Mouse (Mus musculus) lung, embryonic 16.5 days (tissue): Measurements from ENCODE around the gene Babam2. TPM values are rescaled to one million over a fixed set of nuclear protein-coding genes. Genes with fewer than 3 reads are reported as not detected.

Source experiments
- ATAC-seq: fragments of 200-750 bp; cut with Nextera tagmentation; 2 replicates; pipeline ENCODE4 v1.8.0; 2017; ENCODE audit warnings: low read depth, mild to moderate bottlenecking, moderate library complexity
- H3K27ac ChIP-seq: fragments of 300-500 bp; sonication (generic); 2 replicates; pipeline ENCODE4 v1.5.1; 2014; ENCODE audit warnings: mild to moderate bottlenecking, control low read depth, low read length
- H3K27me3 ChIP-seq: fragments of 300-500 bp; sonication (generic); 2 replicates; pipeline ENCODE4 v1.6.1; 2014; ENCODE audit warnings: low read depth, low read length, mixed read lengths; ENCODE audit not compliant: control insufficient read depth, insufficient read depth
- H3K36me3 ChIP-seq: fragments of 300-500 bp; sonication (generic); 2 replicates; pipeline ENCODE4 v1.6.1; 2014; ENCODE audit warnings: low read length; ENCODE audit not compliant: control insufficient read depth, insufficient read depth
- H3K4me1 ChIP-seq: fragments of 300-500 bp; sonication (generic); replicated peaks from 2 replicates; pipeline ENCODE4 v1.6.1; 2014; ENCODE audit warnings: low read length, mixed read lengths; ENCODE audit not compliant: control insufficient read depth, insufficient read depth
- H3K4me2 ChIP-seq: fragments of 300-500 bp; sonication (generic); 2 replicates; pipeline ENCODE4 v1.6.1; 2014; ENCODE audit warnings: low read depth, low read length, control low read depth
- H3K4me3 ChIP-seq: fragments of 300-500 bp; sonication (generic); 2 replicates; pipeline ENCODE4 v1.5.1; 2014; ENCODE audit warnings: mild to moderate bottlenecking, low read length, control low read depth
- H3K9ac ChIP-seq: fragments of 300-500 bp; sonication (generic); 2 replicates; pipeline ENCODE4 v1.6.1; 2014; ENCODE audit warnings: low read length, control low read depth
- H3K9me3 ChIP-seq: fragments of 300-500 bp; sonication (generic); 2 replicates; pipeline ENCODE4 v1.6.1; 2016; ENCODE audit warnings: low read length; ENCODE audit not compliant: control insufficient read depth
- WGBS: fragments of 180-500 bp; shearing (Covaris S2); extraction: QIAGEN DNeasy Blood & Tissue Kit; methylation state at CpG from one replicate; pipeline ENCODE4 v1.1.7; 2014; 5-methylcytosine and 5-hydroxymethylcytosine counted together
- polyA plus RNA-seq: library from polyadenylated mRNA; unstranded; fragments of >200 nt; fragmentation: Nextera tagmentation; extraction: Ambion mirVana; gene quantifications from 2 replicates; pipeline ENCODE4 v1.2.1, GENCODE M21; 2015

Babam2 gene
- polyA plus RNA-seq, 1 experiment from 2014 or later: 51.9 TPM

DNA sequence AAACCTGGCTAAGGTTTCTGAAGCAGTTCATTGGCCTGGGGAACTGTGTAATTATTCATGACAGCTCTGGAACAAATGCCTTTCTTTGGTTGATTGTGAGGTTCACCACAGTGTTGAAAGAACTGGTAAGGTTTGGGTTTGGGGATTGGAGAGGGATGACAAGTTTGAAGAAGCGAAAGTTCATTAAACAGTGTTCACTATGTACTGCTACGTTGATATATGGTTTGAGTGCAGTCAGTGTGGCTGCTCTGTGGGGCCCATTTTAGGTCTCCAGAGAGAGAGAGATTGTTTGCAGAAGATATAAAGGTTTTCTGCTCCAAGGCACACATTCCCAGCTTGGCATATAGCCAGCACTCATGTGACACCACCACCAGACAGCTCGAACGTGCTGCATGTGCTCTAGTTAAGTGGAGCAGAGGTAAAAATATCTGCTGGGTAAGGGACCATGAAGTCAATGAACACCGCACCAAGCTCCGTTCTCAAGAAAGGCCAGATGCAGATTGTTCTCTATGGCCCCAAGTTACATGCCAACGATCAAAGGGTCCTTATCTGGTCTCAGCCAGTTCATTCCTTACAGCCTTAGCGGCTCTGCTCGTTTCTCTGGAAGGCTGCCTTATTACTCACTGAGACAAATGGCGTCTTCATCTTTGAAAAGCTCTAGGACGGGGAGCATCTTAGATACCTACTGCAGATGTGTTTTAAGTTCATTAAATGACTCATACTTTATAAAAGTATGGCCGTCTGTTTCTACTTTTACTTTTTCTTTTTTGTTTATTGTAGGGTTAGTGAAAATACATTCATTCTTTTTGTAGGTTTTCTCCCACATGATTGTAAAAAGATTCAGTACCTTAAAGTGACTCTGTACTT, 113.5 kb downstream of the Babam2 start:
- H3K27me3 ChIP-seq: no peaks in the 10 kb centered on the region
- no peak overlapping the region; the same call in 1 of the 2 replicates for H3K27ac ChIP-seq
- WGBS: 21% methylated on average over 12 of the region's 12 CpGs
- H3K4me2 ChIP-seq: peak overlapping the region; percentile 25; the same call in 1 of the 2 replicates
- H3K4me3 ChIP-seq: no peak overlapping the region
- peak; percentile 74 for ATAC-seq
- no peak overlapping the region for H3K9ac ChIP-seq
- H3K9me3 ChIP-seq: no peaks in the 10 kb centered on the region
- H3K4me1 ChIP-seq: peaks cover 7% of the 10 kb centered on the region
- H3K36me3 ChIP-seq: no peaks in the 10 kb centered on the region

GRCm38 (mm10) chr5:31811663-31812001, 114.1 kb downstream of the Babam2 start:
- no peak overlapping the region for H3K4me2 ChIP-seq
- WGBS: 83% methylated on average over 1 of the region's 1 CpGs
- no peak overlapping the region for H3K27ac ChIP-seq

GRCm38 (mm10) chr5:31813156-31813675, 115.7 kb downstream of the Babam2 start:
- Histone ChIP-seq H3K4me2 (no peak overlapping the region), H3K9me3 (no peaks in the 10 kb centered on the region), H3K27ac (no peak overlapping the region), H3K4me1 (peaks cover 7% of the 10 kb centered on the region), H3K36me3 (no peaks in the 10 kb centered on the region), H3K27me3 (no peaks in the 10 kb centered on the region), H3K4me3 (no peak overlapping the region), H3K9ac (no peak overlapping the region)
- WGBS: 72% methylated on average over 6 of the region's 6 CpGs
- ATAC-seq: no peak

More at GRCm38 (mm10) chr5:31811663-31812001, 114.1 kb downstream of the Babam2 start:
- no peaks in the 10 kb centered on the region for H3K9me3 ChIP-seq
- no peak for ATAC-seq
- H3K4me3 ChIP-seq: no peak overlapping the region
- H3K4me1 ChIP-seq: peaks cover 7% of the 10 kb centered on the region
- no peaks in the 10 kb centered on the region for H3K27me3 ChIP-seq
- H3K9ac ChIP-seq: no peak overlapping the region
- H3K36me3 ChIP-seq: no peaks in the 10 kb centered on the region

GRCm38 (mm10) chr5:31814068-31814467, 116.6 kb downstream of the Babam2 start:
- 79% methylated on average over 4 of the region's 4 CpGs for WGBS
- no peak overlapping the region for H3K27ac ChIP-seq
- no peak for ATAC-seq

GRCm38 (mm10) chr5:31815129-31815528, 117.6 kb downstream of the Babam2 start:
- no peaks in the 10 kb centered on the region for H3K27me3 ChIP-seq
- no peak overlapping the region for H3K9ac ChIP-seq
- no peak overlapping the region for H3K4me3 ChIP-seq
- H3K4me1 ChIP-seq: peaks cover 7% of the 10 kb centered on the region
- ATAC-seq: no peak; the same call in 1 of the 2 replicates
- 68% methylated on average over 7 of the region's 7 CpGs for WGBS
- no peaks in the 10 kb centered on the region for H3K9me3 ChIP-seq
- no peak overlapping the region for H3K27ac ChIP-seq
- no peak overlapping the region for H3K4me2 ChIP-seq
- no peaks in the 10 kb centered on the region for H3K36me3 ChIP-seq

More at GRCm38 (mm10) chr5:31814068-31814467, 116.6 kb downstream of the Babam2 start:
- Histone ChIP-seq H3K4me3 (no peak overlapping the region), H3K27me3 (no peaks in the 10 kb centered on the region), H3K4me2 (no peak overlapping the region), H3K9ac (no peak overlapping the region), H3K9me3 (no peaks in the 10 kb centered on the region), H3K4me1 (peaks cover 7% of the 10 kb centered on the region), H3K36me3 (no peaks in the 10 kb centered on the region)

DNA sequence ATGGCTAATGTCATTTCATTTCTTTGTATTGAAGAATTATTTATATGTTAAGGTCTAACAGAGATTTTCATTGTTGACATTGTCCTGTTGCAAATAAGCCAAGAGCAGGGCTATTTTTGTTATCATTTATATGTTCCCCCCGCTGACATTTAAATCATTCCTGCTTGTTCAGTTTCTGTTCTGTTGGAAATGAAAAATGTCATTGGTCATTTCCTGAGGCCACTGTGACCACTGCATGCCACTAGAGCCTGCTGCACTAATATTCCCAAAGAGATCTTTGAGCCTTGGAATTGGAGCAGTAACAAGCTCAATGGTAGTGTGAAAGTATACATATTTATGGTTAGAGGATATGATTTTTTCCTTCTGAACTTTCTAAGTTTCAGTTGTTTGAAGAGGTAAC, 118.6 kb downstream of the Babam2 start:
- no peaks in the 10 kb centered on the region for H3K27me3 ChIP-seq
- no peak overlapping the region for H3K9ac ChIP-seq
- 61% methylated on average over 1 of the region's 1 CpGs for WGBS
- no peaks in the 10 kb centered on the region for H3K9me3 ChIP-seq
- H3K36me3 ChIP-seq: no peaks in the 10 kb centered on the region
- peaks cover 2% of the 10 kb centered on the region; the same call in 1 of the 2 replicates for H3K4me1 ChIP-seq
- H3K27ac ChIP-seq: no peak overlapping the region
- no peak overlapping the region for H3K4me2 ChIP-seq
- H3K4me3 ChIP-seq: no peak overlapping the region
- no peak for ATAC-seq

DNA sequence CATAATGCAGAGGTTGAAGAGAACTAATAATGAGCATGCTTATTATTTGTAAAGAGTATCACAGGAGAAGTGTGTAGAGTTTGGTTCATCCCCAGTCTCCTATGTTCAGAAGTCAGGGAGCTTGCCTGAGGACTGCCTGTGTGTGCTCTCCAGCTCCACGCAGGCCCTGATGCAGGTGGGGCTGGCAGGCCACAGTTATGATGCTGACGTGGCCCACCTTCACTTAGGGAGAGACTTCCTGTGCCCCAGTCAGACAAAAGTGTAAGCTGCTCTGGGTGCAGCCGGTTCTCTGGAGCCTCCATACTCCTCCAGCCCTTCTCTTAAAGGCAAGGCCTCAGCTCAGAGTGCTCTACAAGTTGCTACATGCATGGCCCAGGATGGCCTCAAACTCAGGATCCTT, 123.3 kb downstream of the Babam2 start:
- ATAC-seq: no peak
- H3K9ac ChIP-seq: no peak overlapping the region
- H3K4me1 ChIP-seq: no peaks in the 10 kb centered on the region
- H3K4me2 ChIP-seq: no peak overlapping the region
- no peaks in the 10 kb centered on the region for H3K9me3 ChIP-seq
- no peaks in the 10 kb centered on the region for H3K36me3 ChIP-seq
- no peak overlapping the region for H3K27ac ChIP-seq
- 75% methylated on average over 3 of the region's 3 CpGs for WGBS
- no peak overlapping the region for H3K4me3 ChIP-seq
- H3K27me3 ChIP-seq: no peaks in the 10 kb centered on the region

DNA sequence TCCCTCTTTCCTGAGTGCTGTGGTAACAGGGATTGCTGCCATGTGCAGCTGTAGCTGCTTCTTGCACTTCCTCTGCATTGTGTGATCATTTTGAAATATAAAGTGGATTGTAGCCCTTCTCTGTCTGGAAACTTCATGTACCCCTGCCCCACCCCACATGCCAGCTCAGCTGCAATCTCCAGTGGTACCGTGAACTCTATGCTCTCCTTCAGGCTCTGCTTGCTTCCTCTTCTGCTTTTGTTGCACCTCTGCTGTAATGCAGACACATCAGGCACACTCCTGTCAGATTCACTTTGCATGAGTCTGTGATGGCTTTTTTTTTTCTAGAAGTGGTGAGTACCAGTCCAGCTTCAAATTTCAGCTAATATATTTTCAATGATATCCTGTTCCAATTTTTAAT, 123.7 kb downstream of the Babam2 start:
- H3K27me3 ChIP-seq: no peaks in the 10 kb centered on the region
- H3K4me2 ChIP-seq: no peak overlapping the region
- 90% methylated on average over 1 of the region's 1 CpGs for WGBS
- H3K4me3 ChIP-seq: no peak overlapping the region
- H3K9me3 ChIP-seq: no peaks in the 10 kb centered on the region
- H3K4me1 ChIP-seq: no peaks in the 10 kb centered on the region
- ATAC-seq: no peak
- no peak overlapping the region for H3K9ac ChIP-seq
- H3K27ac ChIP-seq: no peak overlapping the region
- H3K36me3 ChIP-seq: no peaks in the 10 kb centered on the region

- H3K36me3 ChIP-seq: no peaks in the 10 kb centered on the region
These were observed 126.2 kb downstream of the Babam2 start for GRCm38 (mm10) chr5:31823673-31824072.

More at GRCm38 (mm10) chr5:31823673-31824072, 126.2 kb downstream of the Babam2 start:
- no peak overlapping the region for H3K9ac ChIP-seq
- H3K4me2 ChIP-seq: no peak overlapping the region
- no peak overlapping the region for H3K27ac ChIP-seq
- H3K27me3 ChIP-seq: no peaks in the 10 kb centered on the region
- H3K4me1 ChIP-seq: no peaks in the 10 kb centered on the region
- ATAC-seq: no peak
- no peaks in the 10 kb centered on the region for H3K9me3 ChIP-seq
- WGBS: 79% methylated on average over 3 of the region's 3 CpGs
- no peak overlapping the region for H3K4me3 ChIP-seq
